Mouse (Mus musculus): ENCODE results near the gene Eif3d. TPM values are rescaled to one million over a fixed set of nuclear protein-coding genes. Genes with fewer than 3 reads are reported as not detected.

Eif3d gene
- polyA plus RNA-seq, 2 experiments from 2014 or later: 169 to 182 TPM

GRCm38 (mm10) chr15:77952921-77953320 is 17.7 kb downstream of the Eif3d start:
- ATAC-seq: no peak

- no peak for ATAC-seq
Measured at GRCm38 (mm10) chr15:77949061-77949460, 21.6 kb downstream of the Eif3d start.

GRCm38 (mm10) chr15:77945711-77946110 is 24.9 kb downstream of the Eif3d start:
- no peak for ATAC-seq

- no peak for ATAC-seq
Measured at GRCm38 (mm10) chr15:77941563-77941962, 29.1 kb downstream of the Eif3d start.

GRCm38 (mm10) chr15:77938516-77938915 is 32.1 kb downstream of the Eif3d start:
- ATAC-seq: no peak

GRCm38 (mm10) chr15:77935673-77936375 is 34.8 kb downstream of the Eif3d start:
- ATAC-seq: no peak

GRCm38 (mm10) chr15:77934968-77935367 is 35.6 kb downstream of the Eif3d start:
- ATAC-seq: no peak

- ATAC-seq: no peak
Measured at GRCm38 (mm10) chr15:77934326-77934725, 36.3 kb downstream of the Eif3d start.

- ATAC-seq: no peak
Measured at GRCm38 (mm10) chr15:77933770-77934169, 36.8 kb downstream of the Eif3d start.

- ATAC-seq: no peak
Measured at GRCm38 (mm10) chr15:77933222-77933621, 37.4 kb downstream of the Eif3d start.

- no peak for ATAC-seq
Measured at GRCm38 (mm10) chr15:77931689-77932016, 39.0 kb downstream of the Eif3d start.

- ATAC-seq: no peak
Measured at GRCm38 (mm10) chr15:77930986-77931688, 39.5 kb downstream of the Eif3d start.

GRCm38 (mm10) chr15:77929804-77930203 is 40.8 kb downstream of the Eif3d start:
- no peak for ATAC-seq

- ATAC-seq: peak; percentile 89
Measured at GRCm38 (mm10) chr15:77928673-77929331, 41.8 kb downstream of the Eif3d start, which contains the start of gene Txn2. TSS of gene Txn2 (minus strand) at chr15:77929006.

- ATAC-seq: no peak
Measured at GRCm38 (mm10) chr15:77928091-77928490, 42.5 kb downstream of the Eif3d start.

GRCm38 (mm10) chr15:77926921-77927320 is 43.7 kb downstream of the Eif3d start:
- ATAC-seq: no peak

GRCm38 (mm10) chr15:77925195-77925594 is 45.4 kb downstream of the Eif3d start:
- ATAC-seq: no peak

GRCm38 (mm10) chr15:77923267-77924035 is 47.2 kb downstream of the Eif3d start:
- ATAC-seq: no peak

GRCm38 (mm10) chr15:77922710-77923109 is 47.9 kb downstream of the Eif3d start:
- ATAC-seq: no peak

- no peak for ATAC-seq
Measured at GRCm38 (mm10) chr15:77921636-77922035, 49.0 kb downstream of the Eif3d start.

- no peak for ATAC-seq
Measured at GRCm38 (mm10) chr15:77920511-77921462, 49.8 kb downstream of the Eif3d start.

GRCm38 (mm10) chr15:77919441-77919840 is 51.2 kb downstream of the Eif3d start:
- ATAC-seq: no peak
